Mouse (Mus musculus) bone marrow, adult 2 months (tissue): Measurements from ENCODE around the gene Nell2.

Source experiments
- CTCF ChIP-seq: fragments of 200-500 bp; IDR thresholded peaks from 2 replicates; pipeline ENCODE4 v1.5.1; 2011; ENCODE audit warnings: low read length, control low read depth; ENCODE audit not compliant: control insufficient read depth, insufficient read depth
- POLR2A ChIP-seq: fragments of 200-500 bp; IDR thresholded peaks from 2 replicates; pipeline ENCODE4 v1.6.1; 2011; ENCODE audit warnings: low read depth, mild to moderate bottlenecking, control low read depth, low read length, borderline replicate concordance; ENCODE audit not compliant: control insufficient read depth

- TF ChIP-seq POLR2A (no peak), CTCF (no peak)
Observed at GRCm38 (mm10) chr15:95495193-95495592, 33.2 kb downstream of the Nell2 start.
